ENCODE assay signal across 39 mouse cellular contexts in the genomic region with DNA sequence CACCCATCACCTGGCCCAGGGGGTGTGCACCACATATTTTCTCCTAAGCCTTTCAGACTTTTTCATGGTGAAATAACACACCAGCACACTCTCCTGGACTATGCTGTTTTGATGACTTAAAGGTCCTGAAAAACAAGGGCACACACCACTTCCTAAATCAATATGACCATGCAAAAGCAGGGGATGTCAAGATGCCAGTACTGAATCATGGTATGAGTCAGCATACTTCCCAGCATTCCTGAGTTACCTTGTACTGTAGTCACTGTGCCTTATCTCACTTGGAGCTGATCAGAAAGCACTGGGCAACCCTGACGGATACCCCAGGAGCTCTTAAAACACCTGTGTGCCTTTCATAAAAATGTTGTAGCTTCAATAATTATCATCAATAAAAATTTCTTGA. TPM values are rescaled to one million over a fixed set of nuclear protein-coding genes. Genes with fewer than 3 reads are reported as not detected.
"Had no signal": no experiment of that assay in that cellular context is flagged by ENCODE, and none has a peak within 500 bp of the region (broad histone marks: within the 10 kb centered on the region; RNA-seq: fewer than 3 reads in every experiment).

No protein-coding gene starts in this region.

- H3K27me3 ChIP-seq: heart, embryonic 12.5 days; hindbrain, embryonic 12.5 days; limb, embryonic 12.5 days; liver, embryonic 13.5 days had no signal

- H3K36me3 ChIP-seq: heart, embryonic 10.5 days; heart, embryonic 12.5 days; hindbrain, embryonic 10.5 days; hindbrain, embryonic 12.5 days; limb, embryonic 10.5 days; limb, embryonic 12.5 days; liver, embryonic 13.5 days had no signal

- H3K4me1 ChIP-seq: heart, embryonic 10.5 days; heart, embryonic 12.5 days; hindbrain, embryonic 10.5 days; hindbrain, embryonic 12.5 days; limb, embryonic 10.5 days; limb, embryonic 12.5 days; liver, embryonic 13.5 days had no signal

- ATAC-seq: hindbrain, embryonic 16.5 days; inflammation-experienced regulatory T-cells, adult 6 months; intestine, embryonic 16.5 days had no signal

- DNase-seq: gastrocnemius, adult 2 months; gastrocnemius, postnatal 10 days; gastrocnemius, postnatal 25 days; heart, adult 18-20 months; heart, postnatal 10 days; heart, postnatal 4 days; kidney, adult 18-20 months; kidney, adult 8-10 months; kidney, postnatal 10 days; kidney, postnatal 25 days; kidney, postnatal 4 days; liver; liver, embryonic 13.5 days had no signal

- H3K4me2 ChIP-seq: heart, embryonic 12.5 days; hindbrain, embryonic 12.5 days; hindbrain, embryonic 14.5 days; limb, embryonic 12.5 days; liver, embryonic 11.5 days; liver, embryonic 13.5 days had no signal

- H3K27ac ChIP-seq: gastrocnemius, adult 2 months; heart, embryonic 10.5 days; hindbrain, embryonic 10.5 days; hindbrain, embryonic 12.5 days; hindbrain, embryonic 14.5 days; layer of hippocampus, adult 2 months; left cerebral cortex, adult 2 months; limb, embryonic 10.5 days; limb, embryonic 12.5 days; liver, embryonic 13.5 days had no signal

- H3K9ac ChIP-seq: heart, embryonic 12.5 days; hindbrain, embryonic 12.5 days; hindbrain, embryonic 14.5 days; limb, embryonic 12.5 days; liver, embryonic 13.5 days had no signal

- H3K4me3 ChIP-seq: gastrocnemius, adult 2 months; heart, embryonic 10.5 days; heart, embryonic 12.5 days; hindbrain, embryonic 10.5 days; hindbrain, embryonic 12.5 days; layer of hippocampus, adult 2 months; left cerebral cortex, adult 2 months; limb, embryonic 10.5 days; limb, embryonic 12.5 days; liver, embryonic 13.5 days had no signal

- H3K9me3 ChIP-seq: heart, embryonic 10.5 days; hindbrain, embryonic 10.5 days; hindbrain, embryonic 12.5 days; limb, embryonic 10.5 days; limb, embryonic 12.5 days; liver, embryonic 13.5 days had no signal

RNA-seq across cellular contexts. Expression of gene Gm17190, which starts 42.3 kb away (rescaled TPM):
- total RNA-seq: gastrocnemius, adult 2 months; gastrocnemius, postnatal 10 days; gastrocnemius, postnatal 25 days; gastrocnemius, postnatal 4 days; granulocyte monocyte progenitor cell, adult 5-6 weeks; heart, adult 18-20 months; heart, adult 8-10 months; heart, postnatal 10 days; heart, postnatal 25 days; heart, postnatal 4 days; layer of hippocampus, adult 2 months; layer of hippocampus, postnatal 10 days; layer of hippocampus, postnatal 25 days; left cerebral cortex, adult 2 months; left cerebral cortex, postnatal 14 days; left cerebral cortex, postnatal 36 days had no signal
- polyA plus RNA-seq: heart, embryonic 10.5 days; heart, embryonic 12.5 days; heart, embryonic 14.5 days; heart, embryonic 16.5 days; hindbrain, embryonic 10.5 days; inflammation-experienced regulatory T-cells, adult 6 months; intestine, embryonic 16.5 days; kidney, embryonic 14.5 days; kidney, embryonic 16.5 days; limb, embryonic 10.5 days; limb, embryonic 14.5 days; liver, embryonic 11.5 days; liver, embryonic 13.5 days had no signal
